Mouse (Mus musculus): ENCODE results near the gene Pex5l.

DNA sequence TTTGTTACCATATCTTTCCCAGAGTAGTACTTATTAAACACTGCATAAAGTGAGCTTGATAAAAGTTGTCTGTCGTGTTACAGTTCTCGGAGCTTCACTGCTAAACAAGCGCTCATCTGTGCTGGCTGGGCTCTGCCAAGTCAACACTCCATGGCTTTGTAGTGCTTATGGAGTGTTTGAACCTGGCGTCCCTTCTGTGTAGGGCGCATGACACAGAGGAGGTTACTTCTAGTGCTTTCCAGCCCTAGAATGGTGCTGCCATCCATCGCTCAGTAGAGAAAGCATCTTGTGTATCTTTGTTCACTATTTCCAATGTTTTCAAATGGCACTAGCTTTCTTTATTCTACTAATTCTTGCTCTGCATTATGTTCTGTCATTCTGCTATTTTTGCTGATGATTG, 39.5 kb downstream of the Pex5l start:
- TF ChIP-seq CTCF (IDR thresholded peaks at IDR 0.05; ENCODE audit: borderline replicate concordance, control insufficient read depth, extremely low read depth, insufficient read depth, low read length, poor library complexity) (no peak), POLR2A (IDR thresholded peaks at IDR 0.05; ENCODE audit: control insufficient read depth, extremely low read depth, insufficient read depth, low read length, poor library complexity) (no peak)

Data from thymus, adult 2 months (tissue).